Mouse (Mus musculus) large intestine, adult 2 months (tissue): ENCODE data around the gene Cdk1. TPM values are rescaled to one million over a fixed set of nuclear protein-coding genes. Genes with fewer than 3 reads are reported as not detected.
A peak's percentile ranks its signal among the peaks of the same experiment; 100 is the strongest.

Experiments used
- DNase-seq: peaks from one replicate; pipeline ENCODE4 v3.0.0-alpha.2; 2012; ENCODE audit warnings: low read depth, low spot score
- WGBS: fragments of 180-500 bp; shearing (Covaris S2); methylation state at CpG from one replicate; pipeline ENCODE4 v1.1.7; 2018; 5-methylcytosine and 5-hydroxymethylcytosine counted together
- polyA plus RNA-seq: library from polyadenylated mRNA; depleted of rRNA; stranded (reverse); fragments of >200 nt; gene quantifications from 2 replicates; pipeline ENCODE4 v1.2.3, GENCODE M21; 2012

Gene Cdk1
- polyA plus RNA-seq, 1 experiment, result 74.4 TPM

- DNase-seq, result no peak
- WGBS, result 8% methylated on average over 12 of the region's 12 CpGs
Observed at GRCm38 (mm10) chr10:69351071-69351841, 1.5 kb downstream of the Cdk1 start.

GRCm38 (mm10) chr10:69348206-69348605 is 4.5 kb downstream of the Cdk1 start:
- DNase-seq, result no peak
- WGBS, result 58% methylated on average over 8 of the region's 8 CpGs

GRCm38 (mm10) chr10:69342328-69342727 is 10.4 kb downstream of the Cdk1 start:
- no peak for DNase-seq
- WGBS, result 93% methylated on average over 9 of the region's 9 CpGs

GRCm38 (mm10) chr10:69341570-69342227 is 11.0 kb downstream of the Cdk1 start:
- DNase-seq, result no peak
- 83% methylated on average over 6 of the region's 6 CpGs for WGBS

- WGBS, result 79% methylated on average over 6 of the region's 6 CpGs
- no peak for DNase-seq
Observed at GRCm38 (mm10) chr10:69340001-69340400, 12.7 kb downstream of the Cdk1 start.

- 91% methylated on average over 11 of the region's 11 CpGs for WGBS
- DNase-seq, result no peak
Observed at GRCm38 (mm10) chr10:69336219-69336618, 16.5 kb downstream of the Cdk1 start.

GRCm38 (mm10) chr10:69335611-69336010 is 17.1 kb downstream of the Cdk1 start:
- DNase-seq, result no peak
- 88% methylated on average over 4 of the region's 4 CpGs for WGBS

GRCm38 (mm10) chr10:69335195-69335536 is 17.6 kb downstream of the Cdk1 start:
- no peak for DNase-seq
- 57% methylated on average over 7 of the region's 7 CpGs for WGBS

GRCm38 (mm10) chr10:69334271-69335194 is 18.2 kb downstream of the Cdk1 start:
- DNase-seq, result no peak
- WGBS, result 66% methylated on average over 16 of the region's 16 CpGs

GRCm38 (mm10) chr10:69333212-69333611 is 19.5 kb downstream of the Cdk1 start:
- 84% methylated on average over 11 of the region's 11 CpGs for WGBS

GRCm38 (mm10) chr10:69331231-69331630 is 21.5 kb downstream of the Cdk1 start:
- WGBS, result 55% methylated on average over 6 of the region's 6 CpGs
- DNase-seq, result no peak

More at GRCm38 (mm10) chr10:69333212-69333611, 19.5 kb downstream of the Cdk1 start:
- no peak for DNase-seq

- DNase-seq, result no peak
- WGBS, result 76% methylated on average over 4 of the region's 4 CpGs
Observed at GRCm38 (mm10) chr10:69328656-69329046, 24.1 kb downstream of the Cdk1 start.

- no peak for DNase-seq
- WGBS, result 81% methylated on average over 12 of the region's 12 CpGs
Observed at GRCm38 (mm10) chr10:69328029-69328655, 24.6 kb downstream of the Cdk1 start.

- DNase-seq, result no peak
- 62% methylated on average over 8 of the region's 8 CpGs for WGBS
Observed at GRCm38 (mm10) chr10:69327362-69327761, 25.4 kb downstream of the Cdk1 start.

GRCm38 (mm10) chr10:69326433-69326832 is 26.3 kb downstream of the Cdk1 start:
- no peak for DNase-seq
- WGBS, result 74% methylated on average over 3 of the region's 3 CpGs

- WGBS, result 89% methylated on average over 7 of the region's 7 CpGs
- no peak for DNase-seq
Observed at GRCm38 (mm10) chr10:69324816-69325215, 27.9 kb downstream of the Cdk1 start.

- 84% methylated on average over 13 of the region's 13 CpGs for WGBS
- DNase-seq, result no peak
Observed at GRCm38 (mm10) chr10:69323986-69324385, 28.8 kb downstream of the Cdk1 start.

- 13% methylated on average over 15 of the region's 15 CpGs for WGBS
- no peak for DNase-seq
Observed at GRCm38 (mm10) chr10:69321519-69322035, 31.2 kb downstream of the Cdk1 start.

- WGBS, result 30% methylated on average over 21 of the region's 21 CpGs
Observed at GRCm38 (mm10) chr10:69320667-69321518, 31.8 kb downstream of the Cdk1 start.

More at GRCm38 (mm10) chr10:69320667-69321518, 31.8 kb downstream of the Cdk1 start:
- DNase-seq, result peak; percentile 67
